Mouse (Mus musculus) liver, postnatal 0 days (tissue): Measurements from ENCODE around the gene Gm44596. TPM values are rescaled to one million over a fixed set of nuclear protein-coding genes. Genes with fewer than 3 reads are reported as not detected.
A peak's percentile ranks its signal among the peaks of the same experiment; 100 is the strongest.

ENCODE experiments used
- ATAC-seq: fragments of 200-750 bp; cut with Nextera tagmentation; 2 replicates; pipeline ENCODE4 v1.8.0; 2017; ENCODE audit warnings: mild to moderate bottlenecking, moderate library complexity
- DNase-seq: peaks from one replicate; pipeline ENCODE4 v3.0.0-alpha.2; 2016
- H3K27ac ChIP-seq: fragments of 300-500 bp; sonication (generic); 2 replicates; pipeline ENCODE4 v1.5.1; 2014; ENCODE audit warnings: antibody characterized with exemption, moderate library complexity, mild to moderate bottlenecking, low read depth
- H3K27me3 ChIP-seq: fragments of 300-500 bp; sonication (generic); 2 replicates; pipeline ENCODE4 v1.6.1; 2014; ENCODE audit warnings: low read length, control low read depth, mixed read lengths; ENCODE audit not compliant: insufficient read depth
- H3K36me3 ChIP-seq: fragments of 300-500 bp; sonication (generic); replicated peaks from 2 replicates; pipeline ENCODE4 v1.6.1; 2014; ENCODE audit warnings: mild to moderate bottlenecking, control low read depth, low read length, moderate library complexity, mixed read lengths; ENCODE audit not compliant: insufficient read depth
- H3K4me1 ChIP-seq: fragments of 300-500 bp; sonication (generic); 2 replicates; pipeline ENCODE4 v1.6.1; 2014; ENCODE audit warnings: antibody characterized with exemption, mild to moderate bottlenecking, control low read depth; ENCODE audit not compliant: insufficient read depth
- H3K4me2 ChIP-seq: fragments of 300-500 bp; sonication (generic); 2 replicates; pipeline ENCODE4 v1.6.1; 2014; ENCODE audit warnings: low read depth, mild to moderate bottlenecking, low read length, moderate library complexity, mixed read lengths
- H3K4me3 ChIP-seq: fragments of 300-500 bp; sonication (generic); 2 replicates; pipeline ENCODE4 v1.5.1; 2014; ENCODE audit warnings: low read depth, low read length
- H3K9ac ChIP-seq: fragments of 300-500 bp; sonication (generic); replicated peaks from 2 replicates; pipeline ENCODE4 v1.6.1; 2014; ENCODE audit warnings: mild to moderate bottlenecking, moderate library complexity
- H3K9me3 ChIP-seq: fragments of 300-500 bp; sonication (generic); 2 replicates; pipeline ENCODE4 v1.6.1; 2016; ENCODE audit warnings: mild to moderate bottlenecking, control low read depth, low read length, mixed read lengths
- CTCF ChIP-seq: sonication (generic); IDR thresholded peaks from 2 replicates; pipeline ENCODE4 v1.5.1; 2016; ENCODE audit warnings: antibody characterized with exemption, low read depth
- EP300 ChIP-seq: IDR thresholded peaks from 2 replicates; pipeline ENCODE4 v1.6.1; 2016; ENCODE audit warnings: antibody characterized with exemption, low read depth, mild to moderate bottlenecking
- WGBS: fragments of 180-500 bp; shearing (Covaris S2); extraction: QIAGEN DNeasy Blood & Tissue Kit; methylation state at CpG from one replicate; pipeline ENCODE4 v1.1.7; 2014; ENCODE audit not compliant: insufficient replicate concordance; 5-methylcytosine and 5-hydroxymethylcytosine counted together
- polyA plus RNA-seq: library from polyadenylated mRNA; unstranded; fragments of >200 nt; fragmentation: Nextera tagmentation; extraction: Ambion mirVana; gene quantifications from 2 replicates; pipeline ENCODE4 v1.2.1, GENCODE M21; 2015

The Gm44596 gene
- not detected in 2 replicates for polyA plus RNA-seq

DNA sequence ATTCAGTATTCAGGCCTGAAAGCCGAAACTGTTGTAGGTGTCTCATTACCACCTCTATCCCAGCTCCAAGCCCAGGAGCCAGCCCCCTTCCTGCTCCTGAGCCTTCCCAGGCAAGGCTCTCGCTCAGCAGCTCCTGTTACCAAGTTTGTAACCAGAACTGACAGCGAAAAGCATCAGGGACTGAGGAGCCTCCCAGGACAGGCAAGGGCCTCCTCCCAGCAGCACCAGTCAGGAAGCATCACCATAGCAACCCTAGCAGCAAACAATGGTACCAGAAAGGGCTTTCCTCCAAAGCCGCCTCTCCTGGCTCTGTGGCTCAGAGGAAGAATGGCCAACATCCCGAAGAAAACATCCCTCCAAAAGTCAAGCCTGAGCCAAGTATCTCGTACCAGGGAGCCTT lies at the start of gene Gm44596, which contains the start of gene Tex52:
Gm44596 (plus strand) TSS at position 312 of the 400 bp plus-strand sequence.
Tex52 (plus strand) TSS at position 265 of the 400 bp plus-strand sequence.
- ATAC-seq, result no peak
- Histone ChIP-seq H3K27ac (no peak within 1 kb of the TSS), H3K36me3 (peaks cover 41% of the 10 kb centered on the region)

DNA sequence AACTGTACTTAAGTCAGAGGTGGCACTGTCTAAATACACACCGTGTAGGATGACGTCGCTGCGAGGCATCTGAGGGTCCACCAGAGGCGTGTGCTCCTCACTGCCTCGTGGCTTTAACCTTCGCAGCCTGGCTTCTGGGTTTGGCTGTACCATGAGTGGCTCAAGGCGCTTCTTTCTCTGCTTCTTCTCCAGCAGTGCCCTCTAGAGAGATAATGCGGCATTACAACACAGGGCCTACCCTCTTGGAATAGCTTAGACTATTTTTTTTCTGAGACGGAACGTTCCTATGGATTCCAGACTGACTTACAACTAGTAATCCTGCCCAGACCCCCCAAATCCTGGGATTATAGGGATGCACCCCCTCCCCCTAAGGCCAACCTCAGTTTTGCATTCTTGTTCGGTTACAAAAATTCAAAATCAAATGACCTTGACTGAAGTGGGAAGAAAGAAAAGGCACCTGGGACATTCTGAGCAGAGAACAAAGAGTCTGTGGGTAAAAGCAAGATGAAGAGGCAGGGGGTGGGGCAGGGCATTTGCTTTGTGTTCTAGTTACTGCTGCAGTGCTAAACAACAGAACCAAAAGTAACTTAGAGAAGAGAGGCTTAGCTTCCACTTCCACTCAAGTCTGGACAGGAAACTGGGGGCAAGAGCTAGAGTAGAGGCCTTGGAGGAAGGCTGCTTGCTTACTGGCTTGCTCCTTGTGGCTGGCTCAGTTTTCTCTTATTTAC lies 40.7 kb upstream of the Gm44596 start:
- H3K9ac ChIP-seq, result no peak overlapping the region
- TF ChIP-seq EP300 (no peak), CTCF (peak; percentile 77)
- H3K27me3 ChIP-seq, result no peaks in the 10 kb centered on the region
- no peak overlapping the region for H3K4me3 ChIP-seq
- no peak overlapping the region for H3K4me2 ChIP-seq
- 0 out of 2 replicates have a peak, but pooled peaks cover 3% of the 10 kb centered on the region for H3K4me1 ChIP-seq
- no peaks in the 10 kb centered on the region for H3K9me3 ChIP-seq
- DNase-seq (peak; percentile 68), ATAC-seq (peak; percentile 49; the same call in 1 of the 2 replicates)
- no peaks in the 10 kb centered on the region for H3K36me3 ChIP-seq
- no peak overlapping the region for H3K27ac ChIP-seq
- WGBS, result 20% methylated on average over 12 of the region's 12 CpGs

More for the DNA sequence above, at the start of gene Gm44596, which contains the start of gene Tex52:
- Histone ChIP-seq H3K27me3 (no peaks in the 10 kb centered on the region), H3K4me1 (0 out of 2 replicates have a peak, but pooled peaks cover under 1% of the 10 kb centered on the region), H3K9me3 (no peaks in the 10 kb centered on the region), H3K4me3 (no peak within 1 kb of the TSS), H3K9ac (no peak within 1 kb of the TSS), H3K4me2 (no peak within 1 kb of the TSS)
- WGBS, result 75% methylated on average over 6 of the region's 6 CpGs
- no peak for TF ChIP-seq CTCF
- no peak for TF ChIP-seq EP300
- no peak for DNase-seq

DNA sequence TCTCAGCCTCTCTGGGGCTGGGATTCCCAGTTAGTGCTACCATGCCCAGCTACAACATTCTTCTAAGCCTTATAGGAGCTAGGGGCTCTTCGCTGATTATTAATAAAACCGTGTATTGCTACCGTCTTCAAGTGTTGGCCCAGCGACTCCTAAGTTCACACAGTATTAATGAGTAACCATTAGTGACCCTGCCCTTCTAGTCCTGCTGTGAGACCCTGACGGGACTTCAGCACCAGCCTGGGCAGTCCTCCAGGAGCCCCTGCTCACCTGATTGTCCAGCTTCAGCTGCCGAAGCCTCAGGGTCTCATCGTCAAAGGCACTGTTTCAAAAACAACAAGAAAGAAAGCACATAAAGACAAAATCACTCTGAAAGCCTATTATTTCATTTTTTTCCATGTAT lies 37.8 kb upstream of the Gm44596 start:
- no peak overlapping the region for H3K9ac ChIP-seq
- no peaks in the 10 kb centered on the region for H3K36me3 ChIP-seq
- no peak overlapping the region for H3K4me2 ChIP-seq
- H3K4me1 ChIP-seq, result 0 out of 2 replicates have a peak, but pooled peaks cover 3% of the 10 kb centered on the region
- no peak overlapping the region for H3K4me3 ChIP-seq
- no peak overlapping the region for H3K27ac ChIP-seq
- no peaks in the 10 kb centered on the region for H3K27me3 ChIP-seq
- ATAC-seq (no peak), DNase-seq (no peak)
- H3K9me3 ChIP-seq, result no peaks in the 10 kb centered on the region
- WGBS, result 65% methylated on average over 7 of the region's 7 CpGs
- TF ChIP-seq CTCF, result no peak
- no peak for TF ChIP-seq EP300

DNA sequence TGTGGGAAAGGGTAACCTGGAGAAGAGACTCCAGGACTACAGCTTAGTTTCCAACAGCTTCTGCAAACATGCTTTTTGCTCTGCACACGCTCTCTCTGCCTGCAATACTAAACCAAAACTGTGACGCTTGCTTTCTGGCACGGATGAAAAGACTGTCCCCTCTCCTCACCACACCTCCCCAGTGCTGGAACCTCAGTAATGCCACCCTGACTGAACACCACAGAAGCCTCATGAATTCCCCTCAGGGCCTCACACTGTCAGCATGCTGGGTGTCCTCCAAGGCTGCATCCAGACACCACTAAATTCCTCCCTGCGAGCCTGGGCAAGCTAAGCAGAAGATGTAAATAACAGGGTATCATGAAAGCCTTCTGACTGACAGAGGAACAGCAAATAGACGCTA lies 36.4 kb upstream of the Gm44596 start:
- Histone ChIP-seq H3K9ac (no peak overlapping the region), H3K4me1 (0 out of 2 replicates have a peak, but pooled peaks cover 3% of the 10 kb centered on the region), H3K27me3 (no peaks in the 10 kb centered on the region), H3K27ac (no peak overlapping the region), H3K4me2 (no peak overlapping the region), H3K36me3 (no peaks in the 10 kb centered on the region), H3K4me3 (no peak overlapping the region), H3K9me3 (no peaks in the 10 kb centered on the region)
- no peak for TF ChIP-seq CTCF
- no peak for TF ChIP-seq EP300
- DNase-seq, result no peak
- 43% methylated on average over 5 of the region's 5 CpGs for WGBS
- ATAC-seq, result no peak

DNA sequence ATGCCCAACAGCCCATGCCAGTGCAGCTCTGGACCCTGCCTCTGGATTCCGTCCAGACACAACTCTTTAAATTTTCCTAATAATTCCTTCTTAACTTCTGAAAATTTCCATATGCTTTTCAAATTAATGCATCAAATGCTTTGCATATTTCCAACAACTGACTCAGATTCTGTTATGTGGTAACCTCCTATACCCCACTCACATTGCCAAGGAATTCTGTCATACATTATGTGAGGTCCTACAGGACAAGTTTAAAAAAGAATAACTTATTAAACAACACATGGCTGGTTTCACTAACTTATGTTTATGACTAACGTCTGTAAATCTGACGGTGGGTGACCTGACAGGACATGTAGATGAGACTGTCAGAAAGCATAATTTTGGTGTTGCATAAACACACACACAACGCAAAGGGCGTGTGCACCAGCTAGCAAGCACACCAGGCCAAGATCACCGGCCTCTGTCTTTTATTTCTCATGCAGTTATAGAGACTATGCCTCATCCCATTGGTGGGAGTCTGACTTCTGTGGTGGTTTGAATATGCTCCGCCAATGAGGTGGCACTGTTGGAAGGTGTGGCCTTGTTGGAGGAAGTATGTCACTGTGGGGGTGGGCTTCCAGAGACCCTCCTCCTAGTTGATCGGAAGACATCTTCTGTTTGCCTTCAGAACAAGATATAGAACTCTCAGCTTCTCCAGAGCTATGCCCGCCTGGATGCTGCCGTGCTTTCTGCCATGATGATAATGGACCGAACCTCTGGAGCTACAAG lies 33.2 kb upstream of the Gm44596 start:
- DNase-seq, result no peak
- no peaks in the 10 kb centered on the region for H3K27me3 ChIP-seq
- 0 out of 2 replicates have a peak, but pooled peaks cover 3% of the 10 kb centered on the region for H3K4me1 ChIP-seq
- no peak overlapping the region for H3K27ac ChIP-seq
- no peak overlapping the region for H3K4me3 ChIP-seq
- WGBS, result 83% methylated on average over 11 of the region's 11 CpGs
- no peaks in the 10 kb centered on the region for H3K36me3 ChIP-seq
- H3K9ac ChIP-seq, result no peak overlapping the region
- TF ChIP-seq EP300 (no peak), CTCF (no peak)
- no peaks in the 10 kb centered on the region for H3K9me3 ChIP-seq
- H3K4me2 ChIP-seq, result no peak overlapping the region
- ATAC-seq, result no peak

DNA sequence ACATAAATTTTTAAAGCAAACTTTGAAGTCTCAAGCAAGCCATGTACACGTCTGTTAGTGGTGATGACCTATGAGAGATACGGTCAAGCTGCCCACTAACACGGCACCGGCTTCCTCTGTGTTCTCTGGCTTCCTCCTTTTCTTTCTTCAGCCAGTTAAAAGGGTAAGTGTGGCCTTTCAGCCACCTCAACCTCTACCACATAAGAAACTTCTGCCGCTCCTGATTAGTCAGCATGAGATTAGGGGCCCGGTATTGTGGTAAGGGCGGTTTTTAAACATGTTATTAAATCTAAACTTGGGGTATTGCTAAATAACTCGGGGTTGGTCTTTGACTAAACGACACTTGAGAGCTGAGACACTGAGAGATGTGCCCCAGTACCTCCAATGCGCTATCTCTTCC lies 29.7 kb upstream of the Gm44596 start:
- ATAC-seq (no peak), DNase-seq (no peak)
- H3K4me2 ChIP-seq, result no peak overlapping the region
- no peak overlapping the region for H3K27ac ChIP-seq
- no peaks in the 10 kb centered on the region for H3K36me3 ChIP-seq
- no peak overlapping the region for H3K9ac ChIP-seq
- TF ChIP-seq CTCF (no peak), EP300 (no peak)
- H3K4me3 ChIP-seq, result no peak overlapping the region
- H3K27me3 ChIP-seq, result no peaks in the 10 kb centered on the region
- 34% methylated on average over 10 of the region's 10 CpGs for WGBS
- no peaks in the 10 kb centered on the region for H3K9me3 ChIP-seq
- no peaks in the 10 kb centered on the region for H3K4me1 ChIP-seq
